Mouse (Mus musculus): Measurements from ENCODE around the gene Mylk3.

The Mylk3 gene

GRCm38 (mm10) chr8:85386205-85386604 is at the start of gene Mylk3:
Mylk3 (minus strand) TSS chr8:85386345.
- DNase-seq, result no peak

GRCm38 (mm10) chr8:85435736-85436135 is 49.6 kb upstream of the Mylk3 start:
- DNase-seq, result no peak

GRCm38 (mm10) chr8:85434817-85435216 is 48.7 kb upstream of the Mylk3 start:
- DNase-seq, result no peak

GRCm38 (mm10) chr8:85433017-85433393 is 46.9 kb upstream of the Mylk3 start:
- no peak for DNase-seq

GRCm38 (mm10) chr8:85432168-85433016 is 46.2 kb upstream of the Mylk3 start, which contains the start of gene 4921524J17Rik:
4921524J17Rik (minus strand) TSS chr8:85432833.
- peak; percentile 96 to 97 for DNase-seq

GRCm38 (mm10) chr8:85431281-85432167 is 45.4 kb upstream of the Mylk3 start:
- DNase-seq, result no peak

- no peak for DNase-seq
These were observed 44.7 kb upstream of the Mylk3 start for GRCm38 (mm10) chr8:85430801-85431200.

- no peak for DNase-seq
These were observed 43.1 kb upstream of the Mylk3 start for GRCm38 (mm10) chr8:85429219-85429618.

- no peak for DNase-seq
These were observed 40.9 kb upstream of the Mylk3 start for GRCm38 (mm10) chr8:85427026-85427425.

- no peak for DNase-seq
These were observed 35.2 kb upstream of the Mylk3 start for GRCm38 (mm10) chr8:85421329-85421728.

- no peak for DNase-seq
These were observed 22.4 kb upstream of the Mylk3 start for GRCm38 (mm10) chr8:85408526-85408925.

- DNase-seq, result peak; percentile 47 to 60
These were observed 21.9 kb upstream of the Mylk3 start for GRCm38 (mm10) chr8:85408053-85408505.

GRCm38 (mm10) chr8:85405961-85406360 is 19.8 kb upstream of the Mylk3 start:
- DNase-seq, result no peak

GRCm38 (mm10) chr8:85405418-85405817 is 19.3 kb upstream of the Mylk3 start:
- no peak for DNase-seq

GRCm38 (mm10) chr8:85398548-85398947 is 12.4 kb upstream of the Mylk3 start:
- DNase-seq, result no peak

- peak; percentile 55 to 64 for DNase-seq
These were observed 11.4 kb upstream of the Mylk3 start for GRCm38 (mm10) chr8:85397508-85397907.

GRCm38 (mm10) chr8:85396432-85397079 is 10.4 kb upstream of the Mylk3 start:
- DNase-seq, result no peak

GRCm38 (mm10) chr8:85395681-85396431 is 9.7 kb upstream of the Mylk3 start:
- no peak for DNase-seq

GRCm38 (mm10) chr8:85395017-85395416 is 8.9 kb upstream of the Mylk3 start:
- DNase-seq, result no peak

- no peak for DNase-seq
These were observed 7.1 kb upstream of the Mylk3 start for GRCm38 (mm10) chr8:85393199-85393598.

- DNase-seq, result no peak
These were observed 5.3 kb upstream of the Mylk3 start for GRCm38 (mm10) chr8:85391438-85391837.

- DNase-seq, result no peak
These were observed 4.2 kb downstream of the Mylk3 start for GRCm38 (mm10) chr8:85381926-85382325.

Measured in B cell, adult 2 months (primary cell).